Mouse (Mus musculus) liver, embryonic 11.5 days (tissue): ENCODE results near the gene Etfbkmt. TPM values are rescaled to one million over a fixed set of nuclear protein-coding genes. Genes with fewer than 3 reads are reported as not detected.
A peak's percentile ranks its signal among the peaks of the same experiment; 100 is the strongest.
"Not testable (repeated sequence)": the region's sequence is repeated elsewhere in the genome, so short reads cannot be mapped to it uniquely, and the experiment has no call there.

ENCODE experiments used
- ATAC-seq: fragments of 200-750 bp; cut with Nextera tagmentation; replicated peaks from 2 replicates; pipeline ENCODE4 v1.8.0; 2017; ENCODE audit warnings: moderate number of reproducible peaks, mild to moderate bottlenecking, moderate TSS enrichment, moderate library complexity; ENCODE audit not compliant: low FRiP score
- DNase-seq: peaks from one replicate; pipeline ENCODE4 v3.0.0-alpha.2; 2017; ENCODE audit warnings: low spot score
- H3K27ac ChIP-seq: fragments of 300-500 bp; sonication (generic); 2 replicates; pipeline ENCODE4 v1.5.1; 2014; ENCODE audit warnings: mild to moderate bottlenecking, low read depth, low read length, control low read depth
- H3K27me3 ChIP-seq: fragments of 300-500 bp; sonication (generic); replicated peaks from 2 replicates; pipeline ENCODE4 v1.6.1; 2014; ENCODE audit warnings: low read length, mixed read lengths; ENCODE audit not compliant: control insufficient read depth, insufficient read depth
- H3K36me3 ChIP-seq: fragments of 300-500 bp; sonication (generic); 2 replicates; pipeline ENCODE4 v1.6.1; 2014; ENCODE audit warnings: mild to moderate bottlenecking, low read length, moderate library complexity, mixed read lengths; ENCODE audit not compliant: control insufficient read depth, insufficient read depth
- H3K4me1 ChIP-seq: fragments of 300-500 bp; sonication (generic); replicated peaks from 2 replicates; pipeline ENCODE4 v1.6.1; 2014; ENCODE audit warnings: low read length, mixed read lengths; ENCODE audit not compliant: control insufficient read depth, insufficient read depth
- H3K4me2 ChIP-seq: fragments of 300-500 bp; sonication (generic); 2 replicates; pipeline ENCODE4 v1.6.1; 2014; ENCODE audit warnings: mild to moderate bottlenecking, control low read depth, moderate library complexity
- H3K4me3 ChIP-seq: fragments of 300-500 bp; sonication (generic); 2 replicates; pipeline ENCODE4 v1.5.1; 2014; ENCODE audit warnings: low read depth, low read length, control low read depth
- H3K9ac ChIP-seq: fragments of 300-500 bp; sonication (generic); 2 replicates; pipeline ENCODE4 v1.6.1; 2014; ENCODE audit warnings: low read depth, low read length, control low read depth
- H3K9me3 ChIP-seq: fragments of 300-500 bp; sonication (generic); 2 replicates; pipeline ENCODE4 v1.6.1; 2016; ENCODE audit warnings: low read length, inconsistent platforms, mixed read lengths; ENCODE audit not compliant: control insufficient read depth
- WGBS: fragments of 180-500 bp; shearing (Covaris S2); extraction: QIAGEN DNeasy Blood & Tissue Kit; methylation state at CpG from one replicate; pipeline ENCODE4 v1.1.7; 2014; 5-methylcytosine and 5-hydroxymethylcytosine counted together
- polyA plus RNA-seq: library from polyadenylated mRNA; unstranded; fragments of >200 nt; fragmentation: Nextera tagmentation; extraction: Ambion mirVana; gene quantifications from 2 replicates; pipeline ENCODE4 v1.2.1, GENCODE M21; 2014

Gene Etfbkmt
- polyA plus RNA-seq, 1 experiment from 2014 or later = 14.9 TPM

DNA sequence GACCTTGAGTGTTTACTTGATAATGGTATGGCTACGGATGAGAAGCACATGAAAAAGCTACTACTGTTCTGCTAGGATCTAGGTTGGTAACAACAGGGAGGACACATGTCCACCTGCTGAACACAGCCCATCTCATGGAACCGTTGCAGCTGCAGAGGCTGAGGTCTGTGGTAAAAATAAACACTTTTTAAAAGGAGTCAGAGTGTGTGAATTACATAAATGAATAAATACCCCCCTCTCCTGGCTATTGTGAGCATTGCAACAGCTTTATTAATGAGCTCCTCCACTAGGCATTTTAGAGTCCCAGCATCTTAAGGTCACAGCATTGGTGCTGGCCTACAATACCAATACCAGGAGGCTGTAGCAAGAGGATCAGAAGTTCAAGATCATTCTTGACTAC is 19.8 kb upstream of the Etfbkmt start:
- no peak overlapping the region for H3K4me2 ChIP-seq
- H3K4me1 ChIP-seq = no peaks in the 10 kb centered on the region
- no peak overlapping the region for H3K4me3 ChIP-seq
- DNase-seq (no peak), ATAC-seq (peak; percentile 54)
- H3K27me3 ChIP-seq = no peaks in the 10 kb centered on the region
- no peaks in the 10 kb centered on the region for H3K9me3 ChIP-seq
- H3K9ac ChIP-seq = no peak overlapping the region
- WGBS = 42% methylated on average over 2 of the region's 2 CpGs
- no peaks in the 10 kb centered on the region for H3K36me3 ChIP-seq
- peak overlapping the region; percentile 55; the same call in 1 of the 2 replicates for H3K27ac ChIP-seq

DNA sequence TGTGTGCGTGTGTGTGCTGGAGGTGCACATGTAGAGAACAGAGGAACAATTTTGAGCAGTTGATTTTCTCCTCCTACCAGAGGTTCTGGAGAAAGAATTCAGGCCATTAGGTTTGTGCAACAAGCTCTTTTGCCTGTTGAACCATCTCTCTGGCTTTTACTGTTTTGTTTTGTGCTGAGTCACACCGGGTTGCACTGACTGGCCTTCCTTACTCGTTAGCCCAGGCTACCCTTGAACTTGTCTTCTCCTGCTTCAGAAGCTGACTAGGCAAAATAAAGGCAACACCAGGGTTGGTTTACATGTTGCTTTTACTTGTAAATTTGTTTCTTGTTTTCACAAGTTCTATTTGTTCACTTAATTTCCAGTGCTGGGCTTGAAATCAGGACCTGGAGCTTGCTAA is 16.6 kb upstream of the Etfbkmt start:
- ATAC-seq (no peak), DNase-seq (no peak)
- Histone ChIP-seq H3K36me3 (no peaks in the 10 kb centered on the region), H3K4me2 (no peak overlapping the region), H3K27me3 (no peaks in the 10 kb centered on the region), H3K4me1 (no peaks in the 10 kb centered on the region), H3K4me3 (no peak overlapping the region), H3K27ac (no peak overlapping the region), H3K9ac (no peak overlapping the region), H3K9me3 (no peaks in the 10 kb centered on the region)
- 78% methylated on average over 3 of the region's 3 CpGs for WGBS

DNA sequence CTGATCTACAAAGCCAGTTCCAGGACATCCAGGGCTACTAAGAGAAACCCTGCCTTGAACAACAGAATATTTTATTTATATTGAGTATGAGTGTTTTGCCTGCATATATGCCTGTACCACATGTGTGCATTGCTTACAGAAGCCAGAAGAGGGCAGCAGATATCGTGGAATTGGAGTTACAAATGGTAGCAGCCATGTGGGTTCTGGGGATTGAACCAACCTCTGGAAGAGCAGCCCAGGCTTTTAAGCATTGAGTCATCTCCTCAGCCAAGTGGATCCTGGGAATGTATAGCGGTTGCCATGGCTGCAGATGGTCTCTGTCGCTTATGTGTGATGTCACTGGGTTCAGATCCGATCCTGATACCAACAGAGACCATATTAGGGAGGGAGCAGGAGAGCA is 13.0 kb upstream of the Etfbkmt start:
- Histone ChIP-seq H3K4me1 (no peaks in the 10 kb centered on the region), H3K27ac (no peak overlapping the region), H3K4me2 (no peak overlapping the region), H3K4me3 (no peak overlapping the region), H3K36me3 (no peaks in the 10 kb centered on the region), H3K27me3 (no peaks in the 10 kb centered on the region), H3K9me3 (no peaks in the 10 kb centered on the region), H3K9ac (no peak overlapping the region)
- DNase-seq (no peak), ATAC-seq (peak; percentile 60; the same call in 1 of the 2 replicates)
- 63% methylated on average over 4 of the region's 4 CpGs for WGBS

DNA sequence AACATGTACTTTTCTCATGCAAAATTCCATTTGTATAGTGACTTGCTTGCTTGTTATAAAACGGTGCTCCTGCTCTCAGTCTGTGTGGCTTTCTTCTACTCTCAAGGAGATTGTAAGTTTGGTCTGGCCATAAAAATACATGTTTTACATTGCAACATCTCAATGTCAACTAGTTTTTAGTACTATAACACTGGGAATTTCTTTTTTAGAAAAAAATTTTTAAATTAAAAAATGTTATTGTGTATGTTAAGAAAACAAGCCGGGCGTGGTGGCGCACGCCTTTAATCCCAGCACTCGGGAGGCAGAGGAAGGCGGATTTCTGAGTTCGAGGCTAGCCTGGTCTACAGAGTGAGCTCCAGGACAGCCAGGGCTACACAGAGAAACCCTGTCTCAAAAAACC is 9.8 kb upstream of the Etfbkmt start, which contains the start of gene Gm10203:
Gene Gm10203 (plus strand): TSS at position 301 of the 400 bp plus-strand sequence.
- not testable (repeated sequence) for H3K9me3 ChIP-seq, H3K27me3 ChIP-seq, H3K27ac ChIP-seq, H3K9ac ChIP-seq, ATAC-seq, H3K4me1 ChIP-seq, H3K4me3 ChIP-seq, H3K36me3 ChIP-seq, DNase-seq, H3K4me2 ChIP-seq
- 83% methylated on average over 8 of the region's 8 CpGs for WGBS

DNA sequence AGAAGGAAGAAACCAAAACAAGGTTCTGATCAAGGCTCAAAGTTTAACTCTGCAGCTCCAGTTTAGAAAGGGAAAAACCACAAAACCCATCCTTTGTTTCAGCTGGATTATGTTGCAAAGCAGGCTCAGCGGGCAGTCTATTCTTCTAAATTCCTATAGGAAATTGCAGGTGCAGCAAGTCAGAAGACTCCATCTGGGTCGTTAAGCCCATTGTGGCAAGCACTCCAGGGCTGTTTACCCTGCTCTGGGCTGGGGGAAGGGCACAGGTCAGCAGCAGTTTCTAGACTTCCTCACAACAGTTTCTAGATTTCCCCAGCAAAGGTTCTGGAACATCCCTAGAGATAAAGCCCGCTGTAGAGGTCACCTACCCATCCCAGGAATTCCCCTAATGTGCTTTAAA is 8.5 kb upstream of the Etfbkmt start:
- ATAC-seq = no peak
- H3K9me3 ChIP-seq = no peaks in the 10 kb centered on the region
- no peak for DNase-seq
- H3K36me3 ChIP-seq = no peaks in the 10 kb centered on the region
- 32% methylated on average over 3 of the region's 3 CpGs for WGBS
- H3K9ac ChIP-seq = no peak overlapping the region
- no peak overlapping the region for H3K4me2 ChIP-seq
- no peaks in the 10 kb centered on the region for H3K27me3 ChIP-seq
- H3K27ac ChIP-seq = no peak overlapping the region
- no peak overlapping the region for H3K4me3 ChIP-seq
- peaks cover 10% of the 10 kb centered on the region; the same call in 1 of the 2 replicates for H3K4me1 ChIP-seq

DNA sequence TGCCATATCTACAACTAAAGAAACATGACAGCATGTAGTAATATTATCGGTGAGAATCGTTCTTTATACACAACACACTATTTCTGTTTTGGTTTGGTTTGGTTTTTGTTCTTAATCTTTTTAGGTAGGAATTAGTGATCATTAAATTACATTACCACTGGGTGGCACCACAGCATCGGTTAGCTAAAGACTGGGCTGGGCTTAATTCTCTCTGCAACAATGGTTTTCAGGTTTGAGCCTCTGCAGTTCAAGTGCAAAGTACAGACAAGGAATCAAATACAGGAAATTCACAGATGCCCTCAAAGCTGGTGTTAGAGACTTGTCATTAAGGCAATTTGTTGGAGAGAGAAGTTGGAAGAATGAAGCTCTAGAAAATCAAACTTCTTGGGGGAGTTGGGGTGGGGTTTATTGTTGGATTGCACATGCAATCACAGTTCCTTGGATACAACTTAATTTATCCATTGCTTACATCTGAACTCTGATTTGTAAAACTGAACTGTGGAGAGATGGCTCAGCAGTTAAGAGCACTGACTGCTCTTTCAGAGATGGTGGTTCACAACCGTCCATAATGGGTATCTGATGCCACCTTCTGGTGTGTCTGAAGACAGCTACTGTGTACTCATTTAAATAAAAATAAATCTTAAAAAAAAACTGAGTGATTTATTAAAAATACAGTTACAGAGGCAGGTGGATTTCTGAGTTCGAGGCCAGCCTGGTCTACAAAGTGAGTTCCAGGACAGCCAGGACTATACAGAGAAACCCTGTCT is 7.2 kb upstream of the Etfbkmt start:
- H3K27me3 ChIP-seq = no peaks in the 10 kb centered on the region
- WGBS = 28% methylated on average over 5 of the region's 5 CpGs
- H3K4me3 ChIP-seq = no peak overlapping the region
- H3K4me1 ChIP-seq = peaks cover 10% of the 10 kb centered on the region; the same call in 1 of the 2 replicates
- H3K9ac ChIP-seq = no peak overlapping the region
- H3K4me2 ChIP-seq = no peak overlapping the region
- no peak overlapping the region for H3K27ac ChIP-seq
- H3K9me3 ChIP-seq = no peaks in the 10 kb centered on the region
- DNase-seq (no peak), ATAC-seq (peak; percentile 62; the same call in 1 of the 2 replicates)
- H3K36me3 ChIP-seq = no peaks in the 10 kb centered on the region

DNA sequence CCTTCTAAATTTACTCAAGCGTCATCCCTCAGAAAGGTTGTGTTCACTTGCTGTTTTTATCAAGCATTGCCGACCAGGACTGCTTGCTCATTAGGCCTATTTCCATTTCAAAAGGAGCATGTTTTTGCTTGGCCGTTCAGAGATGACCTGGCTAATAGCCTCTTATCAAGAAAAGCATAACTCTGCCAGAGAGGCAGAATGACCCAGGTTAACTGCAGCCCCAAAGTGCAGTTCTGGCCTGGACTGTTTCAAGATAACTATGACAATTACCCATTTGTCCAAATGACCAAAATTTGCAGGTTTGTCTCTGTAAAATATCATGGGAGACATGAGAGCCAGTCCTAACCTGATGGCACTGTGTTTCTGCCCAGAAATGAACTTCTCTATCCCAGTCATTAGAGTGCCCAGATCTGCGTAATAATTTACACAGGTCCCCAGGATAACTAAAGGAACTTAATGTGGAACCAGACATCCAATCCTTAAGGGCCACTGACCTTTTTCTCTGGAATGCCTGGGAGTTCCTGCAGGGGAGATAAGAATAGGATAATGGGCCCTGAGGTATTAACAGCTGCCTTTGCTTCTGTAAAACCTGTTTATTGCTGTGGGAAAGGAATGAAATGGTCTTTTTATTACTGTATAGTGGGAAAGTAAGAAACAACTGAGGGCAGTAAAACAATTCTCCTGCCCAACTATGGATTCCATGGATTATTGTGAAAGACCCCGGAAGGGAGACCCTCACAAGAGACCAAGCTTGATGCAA is 5.1 kb upstream of the Etfbkmt start:
- H3K4me2 ChIP-seq = no peak overlapping the region
- H3K4me1 ChIP-seq = peaks cover 10% of the 10 kb centered on the region; the same call in 1 of the 2 replicates
- no peaks in the 10 kb centered on the region for H3K9me3 ChIP-seq
- H3K27me3 ChIP-seq = no peaks in the 10 kb centered on the region
- DNase-seq (no peak), ATAC-seq (0 out of 2 replicates have a peak, but pooled peaks have one; percentile 29)
- H3K36me3 ChIP-seq = no peaks in the 10 kb centered on the region
- 33% methylated on average over 5 of the region's 5 CpGs for WGBS
- no peak overlapping the region for H3K27ac ChIP-seq
- no peak overlapping the region for H3K4me3 ChIP-seq
- H3K9ac ChIP-seq = no peak overlapping the region

DNA sequence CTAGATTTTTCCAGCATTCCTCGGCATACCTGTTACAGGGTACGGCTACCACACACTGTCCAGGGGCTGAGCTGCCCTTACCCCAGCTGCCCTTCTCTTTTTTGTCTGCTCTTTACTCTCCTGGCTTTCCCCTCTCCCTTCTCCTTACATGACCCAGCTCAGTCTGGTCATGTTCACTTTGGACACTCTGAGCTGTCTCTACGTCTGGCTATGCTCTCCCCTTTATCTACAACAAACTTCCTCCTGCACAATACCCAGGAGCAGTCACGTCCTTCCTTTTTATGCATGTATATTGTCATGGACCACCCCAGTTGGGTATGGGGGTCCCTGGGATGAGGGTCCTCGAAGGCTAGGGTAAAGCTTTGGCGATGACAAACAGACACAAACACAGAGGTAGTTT is 4.0 kb upstream of the Etfbkmt start:
- Histone ChIP-seq H3K4me2 (no peak overlapping the region), H3K27ac (no peak overlapping the region), H3K4me3 (no peak overlapping the region), H3K9ac (no peak overlapping the region), H3K4me1 (peaks cover 10% of the 10 kb centered on the region; the same call in 1 of the 2 replicates), H3K27me3 (no peaks in the 10 kb centered on the region), H3K9me3 (no peaks in the 10 kb centered on the region), H3K36me3 (no peaks in the 10 kb centered on the region)
- DNase-seq (no peak), ATAC-seq (no peak)
- WGBS = 54% methylated on average over 6 of the region's 6 CpGs
